Mouse (Mus musculus): ENCODE measurements around the gene Pdcd6.

Pdcd6 gene

DNA sequence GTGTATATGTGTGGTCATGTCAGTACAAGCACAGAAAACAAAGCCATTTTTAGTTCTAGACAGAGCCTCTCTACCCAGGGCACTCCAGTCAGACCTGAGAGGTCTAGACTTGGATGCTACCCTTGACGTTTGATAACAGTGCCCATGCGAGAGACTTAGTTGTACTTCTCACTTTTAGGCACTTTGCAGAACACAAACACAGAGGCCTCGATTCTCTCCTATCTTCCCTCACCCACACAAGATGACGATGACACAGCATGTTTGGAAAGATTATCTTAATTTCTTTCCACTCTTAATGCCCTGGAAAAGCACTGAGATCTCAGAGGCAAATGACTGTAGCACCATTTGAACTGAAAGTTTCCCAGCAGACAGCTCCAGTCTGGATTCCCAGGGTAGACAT lies 41.7 kb downstream of the Pdcd6 start:
- no peak for DNase-seq

DNA sequence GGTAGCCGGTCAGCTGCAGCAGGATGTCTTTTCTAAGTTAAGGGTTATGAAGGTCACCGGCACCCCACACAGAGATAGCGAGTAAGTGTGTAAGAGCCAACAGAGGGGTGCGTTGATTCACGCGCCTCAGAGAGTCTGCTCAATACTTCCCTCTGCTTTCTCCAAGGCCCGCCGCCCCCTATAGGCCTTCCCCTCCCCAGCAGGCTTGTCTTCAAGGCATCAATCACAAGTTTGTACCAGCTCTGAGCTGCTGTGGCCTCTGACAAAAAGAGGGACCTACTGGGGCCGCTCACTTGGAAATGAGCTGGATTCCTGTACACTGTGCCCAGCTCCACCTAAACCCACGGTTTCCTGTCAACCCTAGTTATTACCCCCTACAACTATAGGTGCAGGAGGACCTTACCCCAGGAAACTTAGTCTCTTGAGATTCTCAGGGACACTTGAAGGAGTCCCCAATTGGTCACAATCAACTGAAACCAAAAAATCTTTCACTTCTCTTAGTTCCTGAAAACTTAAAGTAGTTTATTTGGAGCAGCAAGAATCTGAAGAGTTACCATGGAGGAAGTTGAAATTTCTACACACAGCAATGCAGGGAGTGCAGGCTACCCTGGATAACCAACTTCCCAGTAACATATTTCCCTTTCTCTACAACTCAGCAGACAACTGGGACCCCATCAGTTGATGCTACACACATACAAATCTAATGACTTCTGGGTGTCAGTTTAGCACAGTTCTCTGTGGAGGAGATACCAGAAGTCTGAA lies 57.0 kb downstream of the Pdcd6 start:
- DNase-seq: no peak

DNA sequence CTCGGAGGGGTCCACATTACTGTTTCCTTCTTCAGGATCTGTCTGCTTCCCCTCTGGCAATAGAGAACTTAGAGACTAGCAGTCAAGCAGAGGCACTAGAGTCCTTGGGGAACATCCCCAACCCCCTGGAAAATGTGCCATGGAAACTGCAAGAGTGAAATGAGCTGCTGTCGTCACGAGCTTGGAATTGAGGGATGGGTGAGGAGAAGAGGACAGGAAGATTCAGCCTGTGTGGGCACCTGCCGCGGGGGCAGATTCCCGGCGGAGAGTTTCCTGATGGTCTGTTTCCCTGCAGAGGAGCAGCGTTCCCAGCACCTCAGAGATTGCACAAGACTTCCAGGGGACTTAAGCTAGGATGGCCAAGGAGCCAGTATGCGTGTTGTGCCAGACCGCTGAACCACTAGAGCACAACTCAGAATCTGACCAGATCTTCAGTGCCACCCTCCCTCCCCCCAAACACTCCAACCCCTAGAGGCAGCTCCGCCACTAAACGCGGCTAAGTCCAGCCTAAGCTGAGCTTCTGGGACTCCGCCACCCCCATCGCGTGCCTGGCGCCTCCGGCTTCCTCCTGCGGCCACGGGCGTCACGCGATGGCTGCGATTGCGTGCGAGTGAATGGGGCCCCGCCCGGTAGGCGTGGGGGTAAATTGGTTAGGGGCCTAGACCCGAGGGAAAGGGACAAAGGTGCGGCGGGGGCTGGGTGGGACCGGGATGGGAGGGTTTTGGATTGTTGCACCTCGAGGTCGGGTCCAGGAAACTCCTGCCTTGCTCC lies 57.7 kb downstream of the Pdcd6 start:
- no peak for DNase-seq

All from cerebellum, adult 9-11 months (tissue).